Mouse (Mus musculus): ENCODE data around the gene Tbc1d15. TPM values are rescaled to one million over a fixed set of nuclear protein-coding genes. Genes with fewer than 3 reads are reported as not detected.

Gene Tbc1d15
- polyA plus RNA-seq (2012; rRNA removed), result 3.0 and 3.1 TPM in 2 replicates

GRCm38 (mm10) chr10:115251088-115251934 is at the start of gene Tbc1d15:
Gene Tbc1d15, minus strand, starts transcription at chr10:115251467.
- under 1% methylated on average over 67 of the region's 67 CpGs for WGBS
- DNase-seq (ENCODE audit: low read depth in 1 of 2, low spot score in 2 of 2), result peak; percentile 97 to 98
- Histone ChIP-seq H3K27ac (ENCODE audit: insufficient read depth, low read length) (peak within 1 kb of the TSS; percentile 79), H3K4me1 (ENCODE audit: control insufficient read depth, insufficient read depth, insufficient read length) (peaks cover 8% of the 10 kb centered on the region), H3K4me3 (ENCODE audit: extremely low read depth, insufficient read depth, insufficient read length) (peak within 1 kb of the TSS; percentile 74), H3K36me3 (ENCODE audit: control insufficient read depth, insufficient read depth, low read length) (no peaks in the 10 kb centered on the region), H3K27me3 (ENCODE audit: control insufficient read depth, insufficient read depth, low read length) (no peaks in the 10 kb centered on the region)
- peak; percentile 20; the same call in 1 of the 2 replicates for TF ChIP-seq POLR2A (IDR thresholded peaks at IDR 0.05; ENCODE audit: low read depth, low read length)
- no peak for TF ChIP-seq CTCF (IDR thresholded peaks at IDR 0.05; ENCODE audit: extremely low read depth, insufficient read depth, insufficient read length, insufficient replicate concordance)

- no peak overlapping the region for H3K27ac ChIP-seq (ENCODE audit: insufficient read depth, low read length)
- peaks cover 37% of the 10 kb centered on the region for H3K36me3 ChIP-seq (ENCODE audit: control insufficient read depth, insufficient read depth, low read length)
- DNase-seq (ENCODE audit: low read depth in 1 of 2, low spot score in 2 of 2), result no peak
- H3K4me1 ChIP-seq (ENCODE audit: control insufficient read depth, insufficient read depth, insufficient read length), result no peaks in the 10 kb centered on the region
- H3K4me3 ChIP-seq (ENCODE audit: extremely low read depth, insufficient read depth, insufficient read length), result no peak overlapping the region
- WGBS, result 93% methylated on average over 4 of the region's 4 CpGs
- TF ChIP-seq POLR2A (IDR thresholded peaks at IDR 0.05; ENCODE audit: low read depth, low read length), result no peak
- no peak for TF ChIP-seq CTCF (IDR thresholded peaks at IDR 0.05; ENCODE audit: extremely low read depth, insufficient read depth, insufficient read length, insufficient replicate concordance)
- no peaks in the 10 kb centered on the region for H3K27me3 ChIP-seq (ENCODE audit: control insufficient read depth, insufficient read depth, low read length)
Observed at GRCm38 (mm10) chr10:115298683-115299082, 47.4 kb upstream of the Tbc1d15 start.

GRCm38 (mm10) chr10:115297582-115297981 is 46.3 kb upstream of the Tbc1d15 start:
- 93% methylated on average over 5 of the region's 5 CpGs for WGBS
- no peaks in the 10 kb centered on the region for H3K4me1 ChIP-seq (ENCODE audit: control insufficient read depth, insufficient read depth, insufficient read length)
- no peak for TF ChIP-seq POLR2A (IDR thresholded peaks at IDR 0.05; ENCODE audit: low read depth, low read length)
- TF ChIP-seq CTCF (IDR thresholded peaks at IDR 0.05; ENCODE audit: extremely low read depth, insufficient read depth, insufficient read length, insufficient replicate concordance), result no peak
- H3K36me3 ChIP-seq (ENCODE audit: control insufficient read depth, insufficient read depth, low read length), result peaks cover 45% of the 10 kb centered on the region
- H3K4me3 ChIP-seq (ENCODE audit: extremely low read depth, insufficient read depth, insufficient read length), result no peak overlapping the region
- DNase-seq (ENCODE audit: low read depth in 1 of 2, low spot score in 2 of 2), result no peak
- H3K27ac ChIP-seq (ENCODE audit: insufficient read depth, low read length), result no peak overlapping the region
- no peaks in the 10 kb centered on the region for H3K27me3 ChIP-seq (ENCODE audit: control insufficient read depth, insufficient read depth, low read length)

- DNase-seq (ENCODE audit: low read depth in 1 of 2, low spot score in 2 of 2), result no peak
- H3K36me3 ChIP-seq (ENCODE audit: control insufficient read depth, insufficient read depth, low read length), result peaks cover 47% of the 10 kb centered on the region
- no peaks in the 10 kb centered on the region for H3K27me3 ChIP-seq (ENCODE audit: control insufficient read depth, insufficient read depth, low read length)
- 92% methylated on average over 9 of the region's 9 CpGs for WGBS
- no peak for TF ChIP-seq CTCF (IDR thresholded peaks at IDR 0.05; ENCODE audit: extremely low read depth, insufficient read depth, insufficient read length, insufficient replicate concordance)
- no peak for TF ChIP-seq POLR2A (IDR thresholded peaks at IDR 0.05; ENCODE audit: low read depth, low read length)
- H3K27ac ChIP-seq (ENCODE audit: insufficient read depth, low read length), result no peak overlapping the region
- no peaks in the 10 kb centered on the region for H3K4me1 ChIP-seq (ENCODE audit: control insufficient read depth, insufficient read depth, insufficient read length)
- H3K4me3 ChIP-seq (ENCODE audit: extremely low read depth, insufficient read depth, insufficient read length), result no peak overlapping the region
Observed at GRCm38 (mm10) chr10:115296401-115296935, 45.2 kb upstream of the Tbc1d15 start.

- Histone ChIP-seq H3K4me1 (ENCODE audit: control insufficient read depth, insufficient read depth, insufficient read length) (no peaks in the 10 kb centered on the region), H3K4me3 (ENCODE audit: extremely low read depth, insufficient read depth, insufficient read length) (no peak overlapping the region), H3K36me3 (ENCODE audit: control insufficient read depth, insufficient read depth, low read length) (peaks cover 44% of the 10 kb centered on the region), H3K27me3 (ENCODE audit: control insufficient read depth, insufficient read depth, low read length) (no peaks in the 10 kb centered on the region), H3K27ac (ENCODE audit: insufficient read depth, low read length) (no peak overlapping the region)
- WGBS, result 95% methylated on average over 3 of the region's 3 CpGs
- TF ChIP-seq CTCF (IDR thresholded peaks at IDR 0.05; ENCODE audit: extremely low read depth, insufficient read depth, insufficient read length, insufficient replicate concordance) (no peak), POLR2A (IDR thresholded peaks at IDR 0.05; ENCODE audit: low read depth, low read length) (no peak)
- no peak for DNase-seq (ENCODE audit: low read depth in 1 of 2, low spot score in 2 of 2)
Observed at GRCm38 (mm10) chr10:115295162-115295561, 43.9 kb upstream of the Tbc1d15 start.

GRCm38 (mm10) chr10:115294715-115295114 is 43.4 kb upstream of the Tbc1d15 start:
- H3K27me3 ChIP-seq (ENCODE audit: control insufficient read depth, insufficient read depth, low read length), result no peaks in the 10 kb centered on the region
- H3K36me3 ChIP-seq (ENCODE audit: control insufficient read depth, insufficient read depth, low read length), result peaks cover 40% of the 10 kb centered on the region
- 95% methylated on average over 7 of the region's 7 CpGs for WGBS
- no peak overlapping the region for H3K4me3 ChIP-seq (ENCODE audit: extremely low read depth, insufficient read depth, insufficient read length)
- no peaks in the 10 kb centered on the region for H3K4me1 ChIP-seq (ENCODE audit: control insufficient read depth, insufficient read depth, insufficient read length)
- no peak for DNase-seq (ENCODE audit: low read depth in 1 of 2, low spot score in 2 of 2)
- TF ChIP-seq POLR2A (IDR thresholded peaks at IDR 0.05; ENCODE audit: low read depth, low read length), result no peak
- no peak for TF ChIP-seq CTCF (IDR thresholded peaks at IDR 0.05; ENCODE audit: extremely low read depth, insufficient read depth, insufficient read length, insufficient replicate concordance)
- H3K27ac ChIP-seq (ENCODE audit: insufficient read depth, low read length), result no peak overlapping the region

GRCm38 (mm10) chr10:115293946-115294345 is 42.7 kb upstream of the Tbc1d15 start:
- Histone ChIP-seq H3K36me3 (ENCODE audit: control insufficient read depth, insufficient read depth, low read length) (peaks cover 41% of the 10 kb centered on the region), H3K27ac (ENCODE audit: insufficient read depth, low read length) (no peak overlapping the region), H3K4me3 (ENCODE audit: extremely low read depth, insufficient read depth, insufficient read length) (no peak overlapping the region), H3K27me3 (ENCODE audit: control insufficient read depth, insufficient read depth, low read length) (no peaks in the 10 kb centered on the region), H3K4me1 (ENCODE audit: control insufficient read depth, insufficient read depth, insufficient read length) (no peaks in the 10 kb centered on the region)
- DNase-seq (ENCODE audit: low read depth in 1 of 2, low spot score in 2 of 2), result no peak
- TF ChIP-seq POLR2A (IDR thresholded peaks at IDR 0.05; ENCODE audit: low read depth, low read length), result no peak
- no peak for TF ChIP-seq CTCF (IDR thresholded peaks at IDR 0.05; ENCODE audit: extremely low read depth, insufficient read depth, insufficient read length, insufficient replicate concordance)
- 91% methylated on average over 7 of the region's 7 CpGs for WGBS

Data from spleen, adult 2 months (tissue).